Mouse (Mus musculus) left cerebral cortex, postnatal 36 days (tissue): ENCODE data around the gene Olfr646. TPM values are rescaled to one million over a fixed set of nuclear protein-coding genes. Genes with fewer than 3 reads are reported as not detected.

Experiments
- DNase-seq, 2 experiments: peaks; one replicate each; pipeline ENCODE4 v3.0.0; 2021 to 2022; ENCODE audit warnings: low spot score in 2 of 2, mixed read lengths in 1 of 2
- intact Hi-C: fragments of 180-260 bp; cut with DNase I; formaldehyde crosslinking; loops from one replicate; pipeline ENCODE4 v1.15.1; 2025
- total RNA-seq, 2 experiments: library from RNA; stranded (reverse); gene quantifications; 2 replicates each; pipeline ENCODE4 v1.2.3; 2021

The Olfr646 gene
- total RNA-seq: not detected

DNA sequence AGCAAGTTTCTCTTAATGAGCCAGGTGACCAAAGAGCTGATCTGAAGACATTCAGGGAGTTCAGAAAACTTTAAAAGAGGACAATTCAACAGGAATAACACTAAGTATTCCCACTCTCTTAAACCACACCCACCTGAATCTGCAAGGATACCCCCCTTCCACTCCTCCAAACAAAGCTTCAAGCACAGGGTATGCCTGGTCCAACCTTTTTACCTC is at the start of gene Olfr646:
Gene Olfr646, plus strand, starts transcription at position 117 of the 216 bp plus-strand sequence.
- DNase-seq: no peak
- intact Hi-C loops: no loop called here

DNA sequence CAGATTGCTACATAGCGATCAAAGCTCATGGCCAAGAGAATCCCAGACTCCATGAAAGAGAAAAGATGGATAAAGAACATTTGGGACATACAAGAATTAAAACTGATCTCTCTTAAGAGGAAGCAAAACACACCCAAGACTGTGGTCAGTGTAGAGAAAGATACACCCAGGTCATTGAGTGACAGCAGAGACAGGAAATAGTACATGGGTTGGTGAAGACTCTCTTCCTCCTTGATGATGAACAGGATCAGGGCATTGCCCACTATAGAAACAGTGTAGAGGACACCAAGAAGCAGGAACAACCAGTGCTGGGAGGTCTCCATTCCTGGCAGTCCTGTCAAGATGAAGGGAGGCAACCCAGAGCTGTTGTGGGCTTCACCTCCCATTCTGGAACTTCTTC is 45.5 kb upstream of the Olfr646 start:
- no peak for DNase-seq
- intact Hi-C loops: no loop called here

DNA sequence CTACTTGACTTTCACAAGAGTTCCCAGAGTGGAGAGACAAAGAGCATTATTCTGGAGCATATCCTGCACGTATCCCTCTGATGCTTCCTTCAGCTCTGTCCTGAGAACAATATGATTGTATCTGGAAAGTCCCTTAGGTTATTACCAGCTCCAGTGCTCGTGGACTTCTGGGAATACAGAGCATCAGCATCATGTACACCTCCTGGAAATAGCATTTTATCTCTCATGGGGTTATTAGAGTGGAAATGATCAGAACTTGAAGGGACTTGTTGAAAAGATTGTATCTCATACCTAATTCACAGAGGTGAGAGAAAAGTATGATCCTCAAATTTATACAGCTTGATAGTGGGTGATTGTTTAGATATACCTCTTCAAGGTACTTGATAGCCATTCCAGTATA is 43.3 kb upstream of the Olfr646 start, which contains the start of gene 4930516K23Rik:
Gene 4930516K23Rik, minus strand, starts transcription at position 101 of the 400 bp plus-strand sequence.
- no peak for DNase-seq
- intact Hi-C loops: no loop called here

DNA sequence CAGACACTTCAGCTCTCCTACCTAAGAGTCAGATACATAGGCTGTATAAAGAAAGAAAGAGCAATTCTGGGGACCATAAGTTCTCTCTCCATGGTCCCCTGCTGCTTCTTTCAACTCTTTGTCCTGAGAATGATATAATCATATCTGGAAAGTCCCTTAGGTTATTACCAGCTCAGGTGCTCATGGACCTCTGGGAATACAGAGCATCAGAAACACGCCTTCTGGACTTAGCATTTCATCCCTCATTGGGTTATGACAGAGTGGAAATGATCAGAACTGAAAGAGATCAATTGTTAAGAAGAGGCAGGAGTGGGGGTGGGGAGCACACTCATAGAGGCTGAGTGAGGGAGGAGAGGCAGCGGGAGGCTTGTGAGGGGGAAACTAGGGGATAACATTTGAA is 32.9 kb upstream of the Olfr646 start, which contains the start of gene Olfr644:
Gene Olfr644, minus strand, starts transcription at position 101 of the 400 bp plus-strand sequence.
- intact Hi-C loops: no loop called here
- DNase-seq: no peak

DNA sequence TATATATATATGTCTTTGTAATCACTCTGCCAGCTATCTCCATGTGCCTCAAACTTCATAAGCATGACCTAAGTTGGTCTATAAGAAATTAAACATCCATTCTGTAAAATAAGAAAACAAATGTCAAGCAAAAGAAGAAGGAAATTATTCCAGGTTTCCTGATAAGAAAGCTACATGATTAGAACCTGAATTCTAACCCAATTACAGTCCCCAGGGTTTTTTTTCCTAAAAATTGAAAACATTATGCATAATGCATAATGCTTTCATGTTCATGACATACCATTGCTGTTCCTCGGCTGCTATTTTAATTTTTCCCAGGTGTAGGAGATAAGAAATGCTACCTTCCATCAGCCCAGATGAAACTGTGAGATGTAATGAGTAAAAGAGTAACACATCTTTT is 19.3 kb upstream of the Olfr646 start, which contains the start of gene Olfr645:
Gene Olfr645, minus strand, starts transcription at position 101 of the 400 bp plus-strand sequence.
- intact Hi-C loops: no loop called here
- no peak for DNase-seq

DNA sequence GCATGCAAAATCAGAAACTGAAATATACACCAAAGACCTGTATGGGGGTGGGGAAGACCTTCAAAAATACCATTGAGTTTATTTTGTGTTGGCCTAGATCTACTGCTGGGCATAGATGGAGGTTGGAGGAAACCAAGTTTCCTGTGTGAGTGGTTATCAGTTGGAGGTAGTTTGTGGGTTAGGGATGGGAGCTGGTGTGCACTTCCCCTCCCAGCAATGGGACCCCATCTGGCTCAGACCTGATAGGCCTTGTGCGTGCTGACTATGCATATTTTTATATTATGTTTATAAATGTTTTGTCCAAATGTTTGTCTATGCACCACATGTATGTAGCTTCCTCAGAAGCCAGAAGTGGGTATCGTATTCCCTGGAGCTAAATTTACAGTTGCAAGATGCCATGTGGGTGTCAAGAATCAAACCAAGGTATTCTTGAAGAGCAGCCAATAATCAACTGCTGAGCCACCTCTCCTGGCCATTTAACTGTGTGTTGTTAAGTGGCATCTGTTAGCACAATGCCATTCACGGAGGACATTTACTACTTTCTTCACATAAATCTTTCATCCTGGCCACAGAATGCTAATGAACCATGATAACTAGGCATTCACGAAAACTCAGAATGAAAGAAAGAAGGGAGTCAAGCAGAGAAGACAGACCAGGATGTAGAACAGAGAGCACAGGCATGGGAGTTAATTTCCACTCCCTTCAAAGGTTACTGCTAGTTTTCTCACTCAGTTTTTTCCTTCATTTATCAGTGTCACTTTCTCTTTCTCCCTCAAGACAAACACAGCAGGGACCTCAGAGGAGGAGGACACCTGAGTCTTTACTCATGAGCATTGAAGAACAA is 538 bp upstream of the Olfr646 start:
- DNase-seq: no peak
- intact Hi-C loops: no loop called here

DNA sequence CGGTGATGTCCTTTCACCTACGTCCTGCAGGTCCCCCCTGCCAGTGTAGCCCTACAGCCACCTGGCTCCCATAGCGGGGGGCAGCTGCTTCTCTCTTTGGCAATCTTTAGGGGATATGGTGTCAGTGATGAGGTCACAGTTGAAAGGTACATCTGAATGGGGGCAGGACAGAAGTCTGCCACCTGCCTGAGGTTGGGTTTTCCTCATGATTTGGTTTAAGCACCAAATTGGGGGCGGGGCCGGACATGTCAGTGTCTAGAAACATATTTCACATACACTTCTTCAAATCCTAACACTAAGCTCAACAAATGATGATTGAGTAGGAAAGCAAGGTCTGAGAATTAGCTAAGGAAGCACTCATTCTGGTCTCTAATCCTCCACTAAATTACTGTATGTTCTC is 25.1 kb downstream of the Olfr646 start, which contains the start of gene Ubqln5:
Gene Ubqln5, minus strand, starts transcription at position 101 of the 400 bp plus-strand sequence.
- intact Hi-C loops: no loop called here
- DNase-seq: no peak

DNA sequence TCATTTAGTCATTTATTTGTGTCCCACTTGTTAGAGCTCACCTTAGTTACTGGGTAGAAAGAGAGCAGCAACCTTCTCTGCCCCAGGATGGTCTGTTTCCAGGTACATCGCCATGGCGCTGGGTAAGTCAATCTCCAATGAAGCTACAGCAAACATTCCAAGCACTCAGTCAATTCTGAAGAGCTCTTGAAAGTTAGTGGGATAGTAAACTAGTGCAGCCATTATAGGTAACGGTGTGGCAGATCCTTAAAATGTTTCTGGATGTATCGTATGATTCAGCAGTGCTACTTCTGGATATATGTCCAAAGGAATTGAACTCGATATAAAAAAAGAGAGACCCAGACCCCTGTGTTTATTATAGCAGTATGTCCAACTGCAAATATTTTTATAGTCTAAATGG is 32.6 kb downstream of the Olfr646 start, which contains the start of gene Olfr643:
Gene Olfr643, minus strand, starts transcription at position 101 of the 400 bp plus-strand sequence.
- intact Hi-C loops: no loop called here
- DNase-seq: no peak

- no peak for DNase-seq
- intact Hi-C loops: no loop called here
These were observed 38.5 kb downstream of the Olfr646 start, which contains the start of gene Ubqln3 for GRCm38 (mm10) chr7:104143179-104143578. TSS of gene Ubqln3 (minus strand) at chr7:104143279.

GRCm38 (mm10) chr7:104150456-104150855 is 45.8 kb downstream of the Olfr646 start, which contains the start of gene Ubqlnl:
TSS of gene Ubqlnl (minus strand) at chr7:104150556.
- no peak for DNase-seq
- intact Hi-C loops: no loop called here

Other genes with a start within 250 kb of the Olfr646 start
- gene Olfr66, start 218.6 kb upstream of the Olfr646 start, total RNA-seq: not detected
- gene Olfr64, start 210.4 kb upstream of the Olfr646 start, total RNA-seq: not detected
- not detected for gene Olfr65, start 201.4 kb upstream of the Olfr646 start, total RNA-seq
- gene Olfr631, start 176.0 kb upstream of the Olfr646 start, total RNA-seq: not detected
- under 1 TPM in 1 of 2 experiments, not detected in 1; 0.25 TPM for gene Olfr632, start 170.5 kb upstream of the Olfr646 start, total RNA-seq
- gene Olfr633, start 160.4 kb upstream of the Olfr646 start, total RNA-seq: not detected
- gene Olfr635, start 133.7 kb upstream of the Olfr646 start, total RNA-seq: under 1 TPM; 0.02 to 0.07 TPM
- not detected for gene Olfr638, start 106.1 kb upstream of the Olfr646 start, total RNA-seq
- gene Olfr639, start 87.6 kb upstream of the Olfr646 start, total RNA-seq: under 1 TPM; 0.12 to 0.16 TPM
- not detected for gene Olfr640, start 79.3 kb upstream of the Olfr646 start, total RNA-seq
- not detected for gene Olfr641, start 69.4 kb upstream of the Olfr646 start, total RNA-seq
- not detected for gene Olfr642, start 52.2 kb upstream of the Olfr646 start, total RNA-seq
- not detected for gene 4930516K23Rik, start 43.4 kb upstream of the Olfr646 start, total RNA-seq
- not detected for gene Olfr644, start 33.0 kb upstream of the Olfr646 start, total RNA-seq
- not detected for gene Olfr645, start 19.4 kb upstream of the Olfr646 start, total RNA-seq
- not detected for gene Ubqln5, start 25.0 kb downstream of the Olfr646 start, total RNA-seq
- not detected for gene Olfr643, start 32.5 kb downstream of the Olfr646 start, total RNA-seq
- not detected for gene Ubqln3, start 38.4 kb downstream of the Olfr646 start, total RNA-seq
- gene Ubqlnl, start 45.7 kb downstream of the Olfr646 start, total RNA-seq: not detected
- not detected for gene Olfm5, start 60.0 kb downstream of the Olfr646 start, total RNA-seq
- under 1 TPM; 0.15 to 0.45 TPM for gene Olfr648, start 78.5 kb downstream of the Olfr646 start, total RNA-seq
- not detected for gene Olfr649, start 91.1 kb downstream of the Olfr646 start, total RNA-seq
- gene Trim6, start 113.9 kb downstream of the Olfr646 start, total RNA-seq: under 1 TPM in 1 of 2 experiments, not detected in 1; 0.15 TPM
- gene Trim34a, start 139.6 kb downstream of the Olfr646 start, total RNA-seq: 1 to 10 TPM in 1 of 2 experiments, under 1 TPM in 1; 0.94 to 1.1 TPM
- 1 to 10 TPM in 1 of 2 experiments, under 1 TPM in 1; 0.39 to 1.1 TPM for gene Trim5, start 183.2 kb downstream of the Olfr646 start, total RNA-seq
- 1 to 10 TPM; 1.9 to 2.3 TPM for gene Trim12a, start 210.6 kb downstream of the Olfr646 start, total RNA-seq
- under 1 TPM in 1 of 2 experiments, not detected in 1; 0.20 TPM for gene Trim34b, start 224.6 kb downstream of the Olfr646 start, total RNA-seq
- gene Trim12c, start 248.5 kb downstream of the Olfr646 start, total RNA-seq: 1 to 10 TPM; 1.0 to 1.3 TPM